Mouse (Mus musculus) bone marrow, adult 2 months (tissue): ENCODE data around the gene Kcnmb1. TPM values are rescaled to one million over a fixed set of nuclear protein-coding genes. Genes with fewer than 3 reads are reported as not detected.

ENCODE experiments used
- H3K27ac ChIP-seq: fragments of 200-500 bp; 2 replicates; pipeline ENCODE4 v1.5.1; 2012; ENCODE audit warnings: low read depth, mild to moderate bottlenecking, control low read depth, inconsistent platforms, low read length; ENCODE audit not compliant: control insufficient read depth, poor library complexity, insufficient read depth
- H3K4me1 ChIP-seq: fragments of 200-500 bp; 2 replicates; pipeline ENCODE4 v1.6.1; 2011; ENCODE audit warnings: low read length; ENCODE audit not compliant: control insufficient read depth, insufficient read depth
- H3K4me3 ChIP-seq: fragments of 200-500 bp; replicated peaks from 2 replicates; pipeline ENCODE3; 2011; ENCODE audit warnings: mild to moderate bottlenecking, low read depth, low read length, control low read depth; ENCODE audit not compliant: control insufficient read depth
- CTCF ChIP-seq: fragments of 200-500 bp; IDR thresholded peaks from 2 replicates; pipeline ENCODE4 v1.5.1; 2011; ENCODE audit warnings: low read length, control low read depth; ENCODE audit not compliant: control insufficient read depth, insufficient read depth
- POLR2A ChIP-seq: fragments of 200-500 bp; IDR thresholded peaks from 2 replicates; pipeline ENCODE4 v1.6.1; 2011; ENCODE audit warnings: low read depth, mild to moderate bottlenecking, control low read depth, low read length, borderline replicate concordance; ENCODE audit not compliant: control insufficient read depth
- WGBS: fragments of 180-500 bp; shearing (Covaris S2); methylation state at CpG from one replicate; pipeline ENCODE4 v1.1.7; 2018; 5-methylcytosine and 5-hydroxymethylcytosine counted together
- polyA plus RNA-seq: library from polyadenylated mRNA; stranded (reverse); fragments of >200 nt; gene quantifications from 2 replicates; pipeline ENCODE4 v1.2.4, GENCODE M21; 2011; ENCODE audit warnings: low replicate concordance; ENCODE audit not compliant: missing spikeins, insufficient read depth, insufficient read length

The Kcnmb1 gene
- not detected in 2 replicates for polyA plus RNA-seq

GRCm38 (mm10) chr11:33962688-33963407, at the start of gene Kcnmb1:
Gene Kcnmb1 (plus strand): TSS chr11:33963013.
- no peak within 1 kb of the TSS for H3K27ac ChIP-seq
- no peak within 1 kb of the TSS for H3K4me3 ChIP-seq
- WGBS = 61% methylated on average over 6 of the region's 6 CpGs
- TF ChIP-seq CTCF (no peak), POLR2A (no peak)
- H3K4me1 ChIP-seq = no peaks in the 10 kb centered on the region

GRCm38 (mm10) chr11:33913061-33913460, 49.8 kb upstream of the Kcnmb1 start:
- 83% methylated on average over 7 of the region's 7 CpGs for WGBS
- TF ChIP-seq CTCF = no peak
- TF ChIP-seq POLR2A = no peak

GRCm38 (mm10) chr11:33914216-33914615, 48.6 kb upstream of the Kcnmb1 start:
- no peaks in the 10 kb centered on the region for H3K4me1 ChIP-seq
- 81% methylated on average over 12 of the region's 12 CpGs for WGBS
- H3K4me3 ChIP-seq = no peak overlapping the region
- H3K27ac ChIP-seq = no peak overlapping the region
- TF ChIP-seq CTCF = no peak
- TF ChIP-seq POLR2A = no peak

More at GRCm38 (mm10) chr11:33913061-33913460, 49.8 kb upstream of the Kcnmb1 start:
- Histone ChIP-seq H3K4me3 (no peak overlapping the region), H3K4me1 (no peaks in the 10 kb centered on the region), H3K27ac (no peak overlapping the region)

GRCm38 (mm10) chr11:33917574-33917973, 45.2 kb upstream of the Kcnmb1 start:
- Histone ChIP-seq H3K4me3 (no peak overlapping the region), H3K27ac (no peak overlapping the region), H3K4me1 (no peaks in the 10 kb centered on the region)
- TF ChIP-seq POLR2A (no peak), CTCF (peak; percentile 87)
- 36% methylated on average over 6 of the region's 6 CpGs for WGBS

- 41% methylated on average over 2 of the region's 2 CpGs for WGBS
- no peak overlapping the region for H3K4me3 ChIP-seq
- TF ChIP-seq CTCF (no peak), POLR2A (no peak)
- H3K4me1 ChIP-seq = no peaks in the 10 kb centered on the region
- no peak overlapping the region for H3K27ac ChIP-seq
Measured at GRCm38 (mm10) chr11:33918424-33918823, 44.4 kb upstream of the Kcnmb1 start.

- H3K4me1 ChIP-seq = no peaks in the 10 kb centered on the region
- H3K27ac ChIP-seq = no peak overlapping the region
- WGBS = 55% methylated on average over 7 of the region's 7 CpGs
Measured at GRCm38 (mm10) chr11:33919826-33920225, 43.0 kb upstream of the Kcnmb1 start.

GRCm38 (mm10) chr11:33921451-33921850, 41.4 kb upstream of the Kcnmb1 start:
- Histone ChIP-seq H3K27ac (no peak overlapping the region), H3K4me3 (no peak overlapping the region), H3K4me1 (no peaks in the 10 kb centered on the region)
- TF ChIP-seq POLR2A (no peak), CTCF (no peak)
- 82% methylated on average over 13 of the region's 13 CpGs for WGBS

More at GRCm38 (mm10) chr11:33919826-33920225, 43.0 kb upstream of the Kcnmb1 start:
- TF ChIP-seq CTCF = no peak
- TF ChIP-seq POLR2A = no peak
- H3K4me3 ChIP-seq = no peak overlapping the region

- no peak for TF ChIP-seq CTCF
- no peak for TF ChIP-seq POLR2A
- 78% methylated on average over 3 of the region's 3 CpGs for WGBS
- Histone ChIP-seq H3K27ac (no peak overlapping the region), H3K4me3 (no peak overlapping the region), H3K4me1 (no peaks in the 10 kb centered on the region)
Measured at GRCm38 (mm10) chr11:33923031-33923430, 39.8 kb upstream of the Kcnmb1 start.
